Mouse (Mus musculus) retina, embryonic 14.5 days (tissue): Measurements from ENCODE around the gene Xrcc6.
A peak's percentile ranks its signal among the peaks of the same experiment; 100 is the strongest.

Source experiments
- DNase-seq: peaks from one replicate; pipeline ENCODE4 v3.0.0-alpha.2; 2015; ENCODE audit warnings: low spot score

Gene Xrcc6

DNA sequence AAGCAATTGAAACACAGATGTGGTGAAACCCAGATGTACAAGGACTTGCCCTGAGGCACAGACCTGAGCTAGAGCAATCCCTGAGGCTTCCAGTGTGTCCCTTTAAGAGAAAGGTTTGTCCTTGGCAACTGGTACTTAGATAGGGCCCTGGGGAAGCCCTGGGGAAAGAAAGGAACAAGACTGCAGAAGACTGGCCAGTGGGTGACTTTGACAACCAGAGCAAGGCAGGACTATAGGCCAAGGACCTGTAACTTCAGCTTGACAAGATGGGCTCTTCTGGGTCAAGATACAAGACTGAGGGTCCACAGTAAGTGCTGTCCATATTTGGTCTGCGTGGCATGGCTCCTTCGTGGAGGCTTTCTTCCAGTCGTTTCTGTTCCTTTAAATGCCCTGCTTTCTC lies at the start of gene Xrcc6:
Xrcc6 (plus strand) TSS at position 190 of the 400 bp plus-strand sequence.
- no peak for DNase-seq

DNA sequence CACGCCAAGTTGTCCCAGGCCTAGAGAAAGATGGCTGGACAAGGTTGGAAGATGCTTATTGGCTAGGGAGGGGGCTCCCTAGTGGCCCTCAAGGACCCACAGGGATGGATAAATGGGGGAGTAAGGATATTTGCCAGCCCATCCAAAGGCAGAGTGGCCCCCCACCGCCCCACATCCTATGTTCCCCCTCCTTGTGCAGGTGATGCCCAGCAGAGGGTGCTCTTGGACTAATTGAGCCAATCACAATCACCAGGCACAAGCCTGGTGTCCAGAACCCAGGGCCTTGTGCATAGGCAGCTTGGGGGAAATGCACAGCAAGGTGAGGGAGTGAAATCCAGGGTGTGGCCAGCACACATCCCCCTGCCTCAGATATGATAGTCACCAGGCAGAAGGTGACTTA lies 49.4 kb upstream of the Xrcc6 start:
- peak; percentile 76 for DNase-seq

GRCm38 (mm10) chr15:81939157-81939715 lies 48.4 kb upstream of the Xrcc6 start:
- no peak for DNase-seq

GRCm38 (mm10) chr15:81939774-81940173 lies 47.9 kb upstream of the Xrcc6 start:
- no peak for DNase-seq

DNA sequence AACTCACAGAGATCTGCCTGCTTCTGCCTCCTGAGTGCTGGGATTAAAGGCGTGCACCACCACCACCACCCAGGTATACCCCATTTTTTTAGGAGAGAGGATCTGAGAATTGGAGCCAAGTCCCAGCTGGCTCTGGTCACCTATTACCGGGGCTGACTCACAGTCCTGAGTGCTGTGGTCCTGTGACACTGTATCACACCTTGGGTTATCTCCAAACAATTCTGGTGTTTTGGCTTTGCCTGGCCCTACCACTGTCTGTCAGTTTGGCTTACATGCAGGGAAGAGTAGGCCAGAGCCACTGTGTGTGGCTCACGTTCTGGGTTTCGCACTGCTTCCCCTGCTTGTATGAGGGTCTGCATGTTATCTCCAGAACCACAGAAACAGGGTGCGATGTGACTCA lies 47.4 kb upstream of the Xrcc6 start:
- no peak for DNase-seq

DNA sequence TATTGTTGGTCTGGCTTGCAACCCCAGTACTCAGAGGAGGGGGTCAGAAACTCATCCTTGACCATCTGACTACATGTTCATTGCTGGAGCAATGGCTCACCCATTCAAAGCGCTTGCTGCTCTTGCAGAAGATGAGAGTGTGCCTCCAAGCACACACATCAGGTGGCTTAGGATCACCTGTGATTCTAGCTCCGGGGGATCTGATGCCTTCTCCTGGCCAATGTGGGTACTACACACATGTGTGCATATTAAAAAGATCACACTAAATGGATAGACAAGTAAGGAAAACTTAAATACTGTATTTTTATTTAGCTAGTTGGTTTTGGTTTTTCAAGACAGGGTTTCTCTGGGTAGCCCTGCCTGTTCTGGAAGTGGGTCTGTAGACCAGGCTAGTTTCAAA lies 46.6 kb upstream of the Xrcc6 start:
- no peak for DNase-seq

DNA sequence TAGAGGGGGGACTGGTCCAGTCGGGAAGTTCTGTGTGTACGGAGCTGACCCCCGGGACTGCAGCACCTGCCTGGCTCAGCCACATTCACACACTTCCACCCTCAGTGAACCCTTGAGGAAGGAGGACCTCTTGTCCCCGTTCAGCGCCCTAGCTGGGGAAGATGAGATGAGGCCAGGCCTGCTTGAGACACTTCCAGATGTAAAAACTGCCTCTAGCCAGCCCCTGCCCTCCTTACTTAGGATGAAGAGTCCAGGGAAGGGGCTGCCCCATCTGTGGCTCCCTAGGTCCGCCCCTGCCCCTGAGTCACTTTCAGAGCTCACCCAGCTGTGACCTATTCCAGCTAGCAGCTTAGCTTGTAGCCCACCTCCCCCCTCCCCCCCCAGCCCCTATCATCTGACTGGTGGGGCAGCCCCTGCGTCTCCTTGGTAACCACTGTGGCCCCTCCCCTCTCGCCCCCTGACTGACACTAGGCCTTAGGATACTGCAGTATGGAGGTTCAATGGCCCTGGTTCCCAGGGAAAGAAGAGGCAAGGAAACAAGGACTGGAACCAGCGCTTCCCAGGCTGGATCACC lies 44.4 kb upstream of the Xrcc6 start:
- DNase-seq: peak; percentile 74

- no peak for DNase-seq
These were observed 38.6 kb upstream of the Xrcc6 start for GRCm38 (mm10) chr15:81949076-81949475.

DNA sequence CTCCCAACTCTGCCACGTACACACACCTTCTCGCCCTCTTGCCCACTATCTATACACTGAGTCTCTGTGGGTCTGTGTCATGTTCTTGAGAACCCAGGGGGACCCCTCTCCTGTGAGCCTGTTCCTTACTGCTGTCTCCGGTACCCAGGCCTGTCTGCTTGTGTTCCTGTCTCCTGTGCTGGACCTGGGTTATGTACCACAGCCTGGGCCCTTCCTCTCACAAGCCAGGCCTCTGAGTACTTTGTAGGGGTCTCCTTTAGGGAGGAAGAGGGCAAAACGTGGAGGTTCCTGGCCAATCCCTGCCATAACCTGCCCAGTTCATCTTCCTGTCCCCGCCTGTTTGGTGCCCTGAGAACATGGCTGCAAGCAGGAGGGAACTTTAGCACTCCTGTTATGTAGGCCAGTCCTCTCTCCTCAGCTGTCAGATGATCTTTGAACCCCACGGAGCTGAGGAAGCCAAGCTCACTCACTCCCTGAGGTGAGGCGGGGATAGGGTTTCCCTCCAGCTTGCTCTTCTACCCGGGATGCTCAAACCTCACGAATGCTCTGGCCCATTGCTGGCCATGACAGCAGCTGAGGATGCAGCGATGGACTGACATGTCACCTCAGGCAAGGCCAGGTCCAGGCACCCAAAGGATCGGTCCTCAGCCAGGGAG lies 38.0 kb upstream of the Xrcc6 start:
- no peak for DNase-seq

- no peak for DNase-seq
These were observed 36.9 kb upstream of the Xrcc6 start for GRCm38 (mm10) chr15:81950716-81951115.

DNA sequence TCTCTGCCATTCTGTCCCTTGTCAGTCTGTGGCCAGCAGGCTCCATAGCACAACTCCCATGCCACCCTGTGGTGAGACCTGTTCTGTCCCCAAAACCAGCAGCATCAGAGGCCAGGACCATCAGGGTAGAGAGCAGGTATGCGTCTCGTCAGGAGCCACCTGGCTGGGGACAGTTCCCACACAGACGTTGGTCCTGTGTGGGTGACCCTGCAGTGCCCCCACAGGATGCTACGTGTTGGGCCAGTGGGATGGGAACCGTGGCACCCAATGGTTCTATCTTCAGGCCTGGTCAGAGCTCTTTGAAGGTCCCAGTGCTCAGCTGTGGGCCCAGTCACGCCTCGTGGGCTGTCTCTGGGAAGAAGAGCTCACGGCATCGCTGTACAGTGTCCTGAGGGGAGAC lies 36.5 kb upstream of the Xrcc6 start:
- no peak for DNase-seq

- no peak for DNase-seq
These were observed 35.3 kb upstream of the Xrcc6 start for GRCm38 (mm10) chr15:81952310-81952709.

DNA sequence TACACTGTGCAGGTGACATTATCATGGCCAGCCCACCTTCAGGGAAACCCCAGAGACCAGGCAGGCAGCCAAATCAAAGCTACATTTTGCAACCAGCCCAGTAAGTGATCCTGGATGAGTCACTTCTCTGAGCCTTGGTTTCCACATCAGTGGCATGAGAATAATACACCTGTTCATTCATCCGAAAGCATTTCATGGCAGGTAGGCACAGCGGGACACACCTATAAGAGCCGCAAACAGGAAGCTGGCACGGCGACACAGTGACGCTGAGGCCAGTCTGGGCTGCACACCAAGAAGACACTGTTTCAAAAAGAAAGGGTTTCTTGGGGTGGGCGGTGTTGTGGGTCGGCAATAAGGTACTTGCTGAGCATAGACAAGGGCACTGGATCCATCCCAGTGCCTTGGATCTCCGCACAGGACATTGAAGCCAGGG lies 33.5 kb upstream of the Xrcc6 start:
- no peak for DNase-seq

GRCm38 (mm10) chr15:81954716-81955115 lies 32.9 kb upstream of the Xrcc6 start:
- DNase-seq: no peak

DNA sequence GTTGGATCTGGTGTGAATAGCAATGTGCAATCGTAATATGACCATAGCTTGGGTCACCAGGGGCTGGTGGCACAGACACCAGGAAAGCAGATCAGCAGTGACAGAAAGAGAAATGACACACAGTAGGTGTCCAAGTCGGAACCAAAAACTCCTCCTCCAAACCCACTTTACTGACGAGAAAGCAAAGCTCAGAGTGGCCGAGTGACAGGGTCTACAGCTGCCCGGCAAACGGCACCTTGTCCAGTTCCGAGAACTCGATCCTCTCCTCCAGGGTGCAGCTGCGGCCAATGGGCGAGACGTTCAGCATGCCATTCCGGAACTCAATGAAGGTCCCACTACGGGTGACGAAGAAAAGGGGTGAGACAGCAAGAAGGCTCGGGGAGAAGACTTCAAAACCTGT lies 32.2 kb upstream of the Xrcc6 start:
- no peak for DNase-seq

GRCm38 (mm10) chr15:81956457-81956856 lies 31.2 kb upstream of the Xrcc6 start:
- peak; percentile 78 for DNase-seq

DNA sequence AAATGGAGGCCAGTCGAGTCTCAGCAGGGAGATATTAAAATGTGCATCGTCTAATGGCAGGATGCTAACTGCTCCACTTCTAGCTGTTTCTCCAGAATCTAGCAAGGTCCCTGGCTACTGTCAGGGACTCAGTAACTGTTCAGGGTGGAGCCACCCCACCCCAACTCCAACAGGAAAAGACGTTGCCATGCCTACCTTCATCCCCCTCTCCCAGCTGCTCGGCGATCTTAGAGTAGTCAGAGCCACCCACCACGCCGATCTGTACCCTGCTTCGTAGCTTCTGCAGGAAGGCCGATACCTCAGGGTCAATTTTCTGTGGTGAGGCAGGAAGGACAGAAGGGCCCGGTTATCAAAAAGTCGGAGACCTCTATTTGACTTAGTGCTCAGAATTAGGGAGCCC lies 30.0 kb upstream of the Xrcc6 start:
- no peak for DNase-seq

DNA sequence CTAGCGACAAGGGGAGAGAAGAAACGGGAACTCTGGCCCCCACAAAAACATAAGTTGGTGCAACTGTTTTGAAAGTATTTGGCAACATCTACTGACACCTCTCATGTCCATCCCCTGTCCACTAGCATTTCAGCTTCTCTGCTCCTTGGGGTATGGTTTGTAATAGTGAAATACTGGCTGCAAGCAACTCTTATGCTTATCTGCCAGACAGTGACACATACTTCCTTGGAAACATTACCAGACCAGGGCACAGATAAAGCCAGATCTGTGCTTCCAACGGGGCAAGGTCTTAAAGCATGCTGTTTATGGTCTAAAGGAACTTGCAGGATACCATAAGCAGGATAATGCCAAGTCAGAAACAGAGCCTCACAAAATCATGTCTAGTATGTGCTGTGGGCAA lies 28.7 kb upstream of the Xrcc6 start:
- no peak for DNase-seq

- DNase-seq: peak; percentile 100
These were observed 27.2 kb upstream of the Xrcc6 start, which contains the start of gene Pmm1 for GRCm38 (mm10) chr15:81960171-81961077. Gene Pmm1 (minus strand): TSS chr15:81960930.

- DNase-seq: no peak
These were observed 26.6 kb upstream of the Xrcc6 start for GRCm38 (mm10) chr15:81961078-81961451.

DNA sequence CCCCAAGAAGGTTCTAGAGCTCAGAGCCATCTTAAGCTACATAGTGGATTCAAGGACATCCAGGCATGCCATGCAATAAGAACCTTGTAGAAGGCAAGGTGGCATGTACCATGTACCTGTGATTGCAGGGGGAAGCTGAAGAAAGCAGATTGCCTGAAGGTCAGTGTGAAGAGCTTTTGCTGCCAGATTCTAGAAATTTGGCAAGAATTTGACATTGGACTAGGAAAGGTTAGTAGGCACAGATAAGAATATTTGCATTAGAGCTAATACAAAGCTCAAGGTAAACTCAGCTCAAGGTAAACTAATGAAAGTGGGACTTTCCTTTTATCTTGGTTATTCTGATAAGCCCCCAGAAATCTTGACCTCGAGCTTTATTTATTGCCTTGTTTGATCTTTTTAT lies 23.4 kb upstream of the Xrcc6 start:
- DNase-seq: no peak

DNA sequence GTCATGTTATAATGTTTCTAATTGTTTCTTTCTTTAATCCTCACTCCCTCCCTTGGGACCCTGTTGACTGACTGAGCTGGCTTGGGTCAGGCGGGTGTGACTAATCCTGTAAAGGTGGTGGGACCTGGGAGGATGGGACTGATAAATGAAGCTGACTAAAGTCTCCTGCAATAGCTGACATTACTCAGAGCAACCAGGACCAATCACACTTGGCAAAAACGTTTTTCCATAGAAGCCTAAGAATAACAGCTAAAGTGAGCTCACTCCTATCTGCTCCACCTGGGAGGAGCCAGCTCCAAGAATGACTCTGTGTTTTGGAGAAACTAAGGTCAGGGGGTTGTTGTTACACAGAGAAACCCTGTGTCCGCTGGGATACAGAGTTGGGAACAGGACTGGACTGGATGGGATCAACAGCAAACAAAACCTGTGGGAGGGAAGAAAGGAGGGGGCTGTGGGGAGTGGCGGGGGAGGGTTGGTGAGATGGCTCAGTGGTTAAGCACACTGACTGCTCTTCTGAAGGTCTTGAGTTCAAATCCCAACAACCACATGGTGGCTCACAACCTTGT lies 22.6 kb upstream of the Xrcc6 start:
- no peak for DNase-seq
